Comparison of ENCODE assay signal across 15 mouse cellular contexts in genomic region chr7:125270711-125271110, GRCm38 (mm10).
DNase-seq lines count a peak whose midpoint lies in the region; ATAC-seq lines count a peak whose summit lies in the region.
"Had no signal": no experiment of that assay in that cellular context is flagged by ENCODE, and none has a peak within 500 bp of the region (broad histone marks: within the 10 kb centered on the region; RNA-seq: fewer than 3 reads in every experiment).

No protein-coding gene starts in this region.

- no peaks in the 10 kb centered on the region for H3K9me3 ChIP-seq in heart, embryonic 11.5 days (replicated peaks; ENCODE audit: control insufficient read depth, low read length)
- H3K9me3 ChIP-seq in heart, embryonic 10.5 days = no peaks in the 10 kb centered on the region
- no peaks in the 10 kb centered on the region for H3K9me3 ChIP-seq in limb, embryonic 12.5 days
- no peaks in the 10 kb centered on the region for H3K9me3 ChIP-seq in limb, embryonic 10.5 days (replicated peaks)
- H3K9me3 ChIP-seq in embryonic facial prominence, embryonic 12.5 days = no peaks in the 10 kb centered on the region
- H3K9me3 ChIP-seq in intestine, embryonic 16.5 days (ENCODE audit: control insufficient read depth, low read length) = no peaks in the 10 kb centered on the region
- H3K9me3 ChIP-seq: G1E; hindbrain, embryonic 13.5 days; liver, embryonic 15.5 days; neural tube, embryonic 12.5 days had no signal

- H3K4me3 ChIP-seq in heart, embryonic 11.5 days (ENCODE audit: low read depth, low read length) = no peak overlapping the region
- no peak overlapping the region for H3K4me3 ChIP-seq in heart, embryonic 10.5 days
- no peak overlapping the region for H3K4me3 ChIP-seq in limb, embryonic 12.5 days (replicated peaks)
- H3K4me3 ChIP-seq in limb, embryonic 10.5 days = no peak overlapping the region
- no peak overlapping the region for H3K4me3 ChIP-seq in embryonic facial prominence, embryonic 12.5 days
- no peak overlapping the region for H3K4me3 ChIP-seq in intestine, embryonic 16.5 days (ENCODE audit: low read length)
- H3K4me3 ChIP-seq: hindbrain, embryonic 13.5 days; liver, embryonic 15.5 days; neural tube, embryonic 12.5 days had no signal

- 43% methylated on average over 3 of the region's 3 CpGs for WGBS in heart, embryonic 11.5 days (ENCODE audit: insufficient replicate concordance)
- WGBS in heart, embryonic 10.5 days = 55% methylated on average over 3 of the region's 3 CpGs
- WGBS in limb, embryonic 12.5 days = 34% methylated on average over 3 of the region's 3 CpGs
- WGBS in limb, embryonic 10.5 days = 50% methylated on average over 3 of the region's 3 CpGs
- WGBS in embryonic facial prominence, embryonic 12.5 days = 17% methylated on average over 3 of the region's 3 CpGs
- 39% methylated on average over 3 of the region's 3 CpGs for WGBS in intestine, embryonic 16.5 days

- no peaks in the 10 kb centered on the region for H3K27me3 ChIP-seq in heart, embryonic 11.5 days (ENCODE audit: control insufficient read depth, insufficient read depth, low read length)
- H3K27me3 ChIP-seq in heart, embryonic 10.5 days (ENCODE audit: insufficient read depth, poor library complexity, severe bottlenecking) = no peaks in the 10 kb centered on the region
- H3K27me3 ChIP-seq in limb, embryonic 12.5 days = no peaks in the 10 kb centered on the region
- no peaks in the 10 kb centered on the region for H3K27me3 ChIP-seq in limb, embryonic 10.5 days (ENCODE audit: low read depth, poor library complexity, severe bottlenecking)
- H3K27me3 ChIP-seq in embryonic facial prominence, embryonic 12.5 days = no peaks in the 10 kb centered on the region
- H3K27me3 ChIP-seq in intestine, embryonic 16.5 days (replicated peaks; ENCODE audit: control insufficient read depth, insufficient read depth, low read length) = no peaks in the 10 kb centered on the region
- H3K27me3 ChIP-seq: hindbrain, embryonic 13.5 days; liver, embryonic 15.5 days; neural tube, embryonic 12.5 days had no signal

- H3K27ac ChIP-seq in heart, embryonic 11.5 days (ENCODE audit: low read depth, low read length) = no peak overlapping the region
- H3K27ac ChIP-seq in heart, embryonic 10.5 days = no peak overlapping the region
- H3K27ac ChIP-seq in limb, embryonic 12.5 days = no peak overlapping the region
- H3K27ac ChIP-seq in limb, embryonic 10.5 days = no peak overlapping the region
- H3K27ac ChIP-seq in embryonic facial prominence, embryonic 12.5 days = no peak overlapping the region
- no peak overlapping the region for H3K27ac ChIP-seq in intestine, embryonic 16.5 days (ENCODE audit: low read length)
- H3K27ac ChIP-seq: hindbrain, embryonic 13.5 days; liver, embryonic 15.5 days; neural tube, embryonic 12.5 days had no signal

- H3K36me3 ChIP-seq in heart, embryonic 11.5 days (ENCODE audit: control insufficient read depth, insufficient read depth, low read length) = no peaks in the 10 kb centered on the region
- H3K36me3 ChIP-seq in heart, embryonic 10.5 days = no peaks in the 10 kb centered on the region
- no peaks in the 10 kb centered on the region for H3K36me3 ChIP-seq in limb, embryonic 12.5 days
- no peaks in the 10 kb centered on the region for H3K36me3 ChIP-seq in limb, embryonic 10.5 days
- H3K36me3 ChIP-seq in embryonic facial prominence, embryonic 12.5 days = no peaks in the 10 kb centered on the region
- H3K36me3 ChIP-seq in intestine, embryonic 16.5 days (ENCODE audit: control insufficient read depth, insufficient read depth, low read length) = no peaks in the 10 kb centered on the region
- H3K36me3 ChIP-seq: G1E; hindbrain, embryonic 13.5 days; liver, embryonic 15.5 days; neural tube, embryonic 12.5 days had no signal

- H3K4me2 ChIP-seq in heart, embryonic 11.5 days = no peak overlapping the region
- H3K4me2 ChIP-seq in limb, embryonic 12.5 days = no peak overlapping the region
- H3K4me2 ChIP-seq in embryonic facial prominence, embryonic 12.5 days (replicated peaks) = no peak overlapping the region
- H3K4me2 ChIP-seq in intestine, embryonic 16.5 days (ENCODE audit: low read depth, low read length) = no peak overlapping the region
- H3K4me2 ChIP-seq: hindbrain, embryonic 13.5 days; liver, embryonic 15.5 days; neural tube, embryonic 12.5 days had no signal

- no peaks in the 10 kb centered on the region for H3K4me1 ChIP-seq in heart, embryonic 11.5 days (ENCODE audit: control insufficient read depth, insufficient read depth, low read length)
- no peaks in the 10 kb centered on the region for H3K4me1 ChIP-seq in heart, embryonic 10.5 days
- no peaks in the 10 kb centered on the region for H3K4me1 ChIP-seq in limb, embryonic 12.5 days (replicated peaks)
- no peaks in the 10 kb centered on the region for H3K4me1 ChIP-seq in limb, embryonic 10.5 days
- H3K4me1 ChIP-seq in embryonic facial prominence, embryonic 12.5 days = no peaks in the 10 kb centered on the region
- H3K4me1 ChIP-seq in intestine, embryonic 16.5 days (ENCODE audit: control insufficient read depth, insufficient read depth, low read length) = no peaks in the 10 kb centered on the region
- H3K4me1 ChIP-seq: liver, embryonic 15.5 days; neural tube, embryonic 12.5 days had no signal

- H3K9ac ChIP-seq in heart, embryonic 11.5 days (ENCODE audit: low read depth, low read length) = no peak overlapping the region
- no peak overlapping the region for H3K9ac ChIP-seq in limb, embryonic 12.5 days (replicated peaks)
- H3K9ac ChIP-seq in embryonic facial prominence, embryonic 12.5 days = no peak overlapping the region
- H3K9ac ChIP-seq in intestine, embryonic 16.5 days (ENCODE audit: low read depth, low read length) = no peak overlapping the region
- H3K9ac ChIP-seq: hindbrain, embryonic 13.5 days; liver, embryonic 15.5 days; neural tube, embryonic 12.5 days had no signal

- DNase-seq in heart, embryonic 10.5 days (ENCODE audit: low spot score) = no peak
- DNase-seq in limb, embryonic 10.5 days (ENCODE audit: low spot score) = no peak
- DNase-seq in urinary bladder, postnatal 25 days (ENCODE audit: low spot score) = no peak
- DNase-seq: cerebellum, adult 2 months; gastrocnemius, postnatal 36 days; right cerebral cortex, postnatal 14 days; thymus, adult 2 months had no signal

- 0 out of 2 replicates have a peak, but pooled peaks have one; percentile 10 for ATAC-seq in heart, embryonic 11.5 days (replicated peaks; ENCODE audit: insufficient number of reproducible peaks, low FRiP score, low TSS enrichment)
- 0 out of 2 replicates have a peak, but pooled peaks have one; percentile 20 for ATAC-seq in limb, embryonic 12.5 days (ENCODE audit: insufficient number of reproducible peaks, insufficient read depth, low FRiP score, low TSS enrichment, low read depth)
- 0 out of 2 replicates have a peak, but pooled peaks have one; percentile 35 for ATAC-seq in embryonic facial prominence, embryonic 12.5 days (ENCODE audit: insufficient number of reproducible peaks, insufficient read depth, low FRiP score, low TSS enrichment)
- ATAC-seq in intestine, embryonic 16.5 days = 0 out of 2 replicates have a peak, but pooled peaks have one; percentile 31
